20 mouse cellular contexts compared by ENCODE assay signal in genomic region chrX:160516027-160516426, GRCm38 (mm10).
"Had no signal": no experiment of that assay in that cellular context is flagged by ENCODE, and none has a peak within 500 bp of the region (broad histone marks: within the 10 kb centered on the region; RNA-seq: fewer than 3 reads in every experiment).

No protein-coding gene starts in this region.

- H3K4me2 ChIP-seq: lung, embryonic 14.5 days; midbrain, embryonic 12.5 days; neural tube, embryonic 13.5 days; neural tube, embryonic 15.5 days; stomach, embryonic 15.5 days had no signal

- H3K36me3 ChIP-seq: midbrain, embryonic 10.5 days; midbrain, embryonic 12.5 days; neural tube, embryonic 13.5 days; neural tube, embryonic 15.5 days; stomach, embryonic 15.5 days had no signal

- H3K4me3 ChIP-seq: megakaryocyte, embryonic 14.5 days; midbrain, embryonic 10.5 days; midbrain, embryonic 12.5 days; myocyte; neural tube, embryonic 13.5 days; neural tube, embryonic 15.5 days; stomach, embryonic 15.5 days had no signal

- ATAC-seq: midbrain, embryonic 16.5 days had no signal

- H3K27ac ChIP-seq: midbrain, embryonic 10.5 days; midbrain, embryonic 12.5 days; neural tube, embryonic 13.5 days; neural tube, embryonic 15.5 days; stomach, embryonic 15.5 days; stomach, postnatal 0 days had no signal

- H3K4me1 ChIP-seq: midbrain, embryonic 12.5 days; neural tube, embryonic 13.5 days; neural tube, embryonic 15.5 days; stomach, embryonic 15.5 days had no signal

- H3K9me3 ChIP-seq: megakaryocyte, embryonic 14.5 days; midbrain, embryonic 10.5 days; midbrain, embryonic 12.5 days; neural tube, embryonic 13.5 days; neural tube, embryonic 15.5 days; stomach, embryonic 15.5 days had no signal

- H3K9ac ChIP-seq: lung, embryonic 14.5 days; midbrain, embryonic 12.5 days; neural tube, embryonic 13.5 days; neural tube, embryonic 15.5 days; stomach, embryonic 15.5 days had no signal

- DNase-seq: lung, adult 18-20 months; lung, embryonic 14.5 days; lung, postnatal 10 days; lung, postnatal 4 days; midbrain, embryonic 14.5 days; retina, postnatal 1 day; right cerebral cortex, adult 18-20 months; right cerebral cortex, postnatal 25 days; thymus, adult 2 months; thymus, postnatal 25 days; thymus, postnatal 4 days had no signal

- H3K27me3 ChIP-seq: megakaryocyte, embryonic 14.5 days; stomach, embryonic 15.5 days had no signal
